Mouse (Mus musculus) megakaryocyte, adult 5-6 weeks (primary cell): Measurements from ENCODE around the gene E2f6. TPM values are rescaled to one million over a fixed set of nuclear protein-coding genes. Genes with fewer than 3 reads are reported as not detected.

ENCODE experiments used
- ATAC-seq: 2 replicates; pipeline ENCODE4 v1.8.0; 2016; ENCODE audit warnings: mild to moderate bottlenecking, inconsistent platforms; ENCODE audit not compliant: poor library complexity, severe bottlenecking
- total RNA-seq, 2 experiments: library from RNA; stranded (forward) in 1 of 2; stranded (reverse) in 1 of 2; fragments of 153-499, 151-499 nt in 1 of 2; fragments of 221-1000, 200-1000 nt in 1 of 2; gene quantifications; 2 replicates each; pipeline versions ENCODE4 v1.2.3 to v1.2.4; 2015 to 2017

E2f6 gene
- 34.2 and 34.4 TPM in 2 replicates for total RNA-seq (2015)
- total RNA-seq (2017), result 28.3 and 33.8 TPM in 2 replicates

- peak; percentile 79 for ATAC-seq
Measured at GRCm38 (mm10) chr12:16810525-16811431, at the start of gene E2f6. Gene E2f6, plus strand, starts transcription at chr12:16810963.

- ATAC-seq, result no peak
Measured at GRCm38 (mm10) chr12:16761461-16761860, 49.3 kb upstream of the E2f6 start.

GRCm38 (mm10) chr12:16763649-16764422, 46.9 kb upstream of the E2f6 start:
- no peak for ATAC-seq

DNA sequence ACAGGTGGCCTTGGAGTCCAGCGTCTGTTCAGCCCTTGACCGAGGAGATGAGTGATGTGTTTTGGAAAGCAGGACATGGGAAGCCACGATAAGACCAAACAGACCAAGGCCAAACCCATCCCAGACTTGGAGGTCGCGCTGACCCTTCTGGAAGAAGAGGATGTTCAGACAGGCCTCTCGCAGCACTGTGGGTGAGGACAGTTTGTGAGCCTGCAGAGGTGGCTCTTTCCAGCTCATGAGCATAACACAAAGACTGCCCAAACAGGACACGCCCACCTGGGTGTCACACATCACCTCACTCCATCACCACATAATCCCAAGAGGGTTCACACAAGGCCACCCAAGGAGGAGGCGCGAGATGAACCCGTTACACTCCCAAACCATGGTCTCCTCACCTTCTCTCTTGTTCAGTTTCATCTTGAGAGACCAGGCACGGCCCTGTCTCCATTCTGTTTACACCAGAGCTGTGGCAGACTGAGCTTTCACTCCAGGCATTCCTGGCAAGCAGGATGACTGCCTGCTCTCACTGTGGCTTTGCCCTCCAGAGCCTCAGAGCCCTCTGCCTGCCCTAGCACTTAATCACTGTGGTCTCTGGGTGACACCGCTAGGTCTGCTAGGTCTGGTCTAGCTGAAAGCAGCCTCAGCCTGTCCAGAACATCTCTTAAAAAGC, 45.9 kb upstream of the E2f6 start:
- ATAC-seq, result no peak

- ATAC-seq, result no peak
Measured at GRCm38 (mm10) chr12:16768251-16768650, 42.5 kb upstream of the E2f6 start.

DNA sequence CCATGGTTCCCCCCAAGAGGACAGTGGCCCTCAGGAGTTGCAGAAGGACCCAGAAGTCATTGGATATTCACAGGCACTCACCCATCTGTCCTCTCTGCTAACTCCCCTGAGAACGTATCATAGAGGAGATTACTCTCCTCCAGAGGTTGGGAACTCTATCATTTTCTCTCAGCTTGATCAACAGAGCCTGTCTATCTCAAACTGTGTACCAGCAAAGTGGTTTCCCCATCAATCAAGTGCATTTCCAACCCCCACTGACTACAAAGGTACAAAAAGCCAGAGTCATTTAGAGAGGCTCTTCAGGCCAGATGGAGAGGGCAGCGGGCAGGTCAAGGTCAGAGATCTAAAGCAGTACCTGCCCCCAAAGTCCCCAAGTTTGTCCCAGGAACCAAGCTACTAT, 42.1 kb upstream of the E2f6 start:
- ATAC-seq, result no peak

DNA sequence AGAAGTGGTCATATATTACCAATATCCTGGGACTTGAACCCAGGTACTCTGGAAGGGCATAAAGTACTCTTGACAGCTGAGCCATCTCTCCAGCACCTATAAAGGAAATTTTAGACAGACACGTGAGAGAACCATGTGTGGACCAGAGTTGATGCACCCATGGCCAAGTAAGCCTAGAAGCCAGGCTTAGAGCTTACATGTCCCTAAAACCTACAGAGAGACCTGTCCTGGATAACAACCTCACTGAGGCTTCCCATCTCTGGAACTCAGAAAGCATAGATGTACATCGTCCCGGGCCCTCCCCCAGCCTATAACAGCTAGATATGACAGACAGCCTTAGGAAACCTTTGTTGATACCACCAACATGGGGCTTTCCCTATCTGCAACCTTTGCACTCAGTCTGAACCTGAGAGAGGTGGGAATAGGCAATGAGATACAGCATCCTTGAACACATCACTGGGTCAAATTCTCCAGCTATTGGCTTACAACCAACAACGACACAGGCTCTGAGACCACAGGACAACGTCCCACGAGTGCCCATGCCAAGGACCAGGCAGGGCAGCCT, 41.1 kb upstream of the E2f6 start:
- no peak for ATAC-seq

- no peak for ATAC-seq
Measured at GRCm38 (mm10) chr12:16774605-16775004, 36.2 kb upstream of the E2f6 start.

- no peak for ATAC-seq
Measured at GRCm38 (mm10) chr12:16775351-16775750, 35.4 kb upstream of the E2f6 start.

DNA sequence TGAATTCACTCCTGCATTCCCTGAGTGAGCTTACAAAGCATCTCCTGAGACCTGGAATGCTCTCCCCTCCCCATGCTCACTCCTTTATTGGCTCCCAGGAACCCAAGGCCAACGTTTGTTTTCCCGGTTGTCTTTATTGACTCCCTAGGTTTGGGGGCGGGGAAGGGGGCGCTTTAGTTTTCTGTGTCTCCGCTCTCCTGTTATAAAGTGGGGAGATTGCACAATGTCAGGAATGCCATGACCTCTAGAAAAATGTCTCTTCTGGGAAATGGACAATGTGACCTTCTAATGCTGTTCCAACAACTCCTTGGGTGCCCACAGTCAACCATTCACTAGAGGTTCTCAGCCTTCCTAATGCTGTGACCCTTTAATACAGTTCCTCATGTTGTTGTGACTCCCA, 32.2 kb upstream of the E2f6 start:
- ATAC-seq, result no peak

DNA sequence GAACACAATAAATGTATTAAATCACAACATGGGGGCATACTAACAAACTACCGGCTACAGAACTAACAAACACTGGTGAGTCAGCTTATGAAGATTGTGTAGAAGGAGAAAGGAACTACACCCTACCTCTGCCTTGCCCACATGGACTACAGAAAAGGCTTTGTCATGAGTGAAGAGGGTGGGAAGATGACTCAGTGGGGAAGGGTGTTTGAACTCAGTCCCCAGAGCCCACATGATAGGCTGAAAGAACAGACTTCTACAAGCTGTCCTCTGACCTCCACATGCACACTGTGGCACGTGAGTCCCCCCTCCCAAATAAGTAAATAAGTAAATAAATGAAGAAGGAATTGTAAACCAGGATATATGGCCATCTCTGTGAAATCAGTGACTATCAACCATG, 31.6 kb upstream of the E2f6 start:
- no peak for ATAC-seq

DNA sequence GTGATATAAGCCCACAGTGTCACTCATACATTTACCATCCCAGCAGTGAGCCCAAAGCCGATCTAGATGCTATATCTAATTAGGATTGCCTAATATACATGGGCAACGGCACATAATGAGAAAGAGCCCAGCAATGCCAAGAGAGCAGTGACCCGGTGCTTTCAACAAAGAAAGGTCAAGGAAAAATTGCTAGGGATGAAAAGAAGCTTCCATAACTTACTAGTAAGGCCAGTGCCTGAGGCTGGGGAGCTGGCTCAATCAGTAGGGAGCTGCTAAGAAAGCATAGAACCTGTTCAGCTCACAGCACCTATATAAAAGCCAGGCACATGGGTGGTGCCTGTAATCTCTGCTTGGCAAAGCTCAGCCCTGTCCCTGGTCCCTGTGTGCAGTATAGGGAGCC, 30.4 kb upstream of the E2f6 start:
- ATAC-seq, result no peak

DNA sequence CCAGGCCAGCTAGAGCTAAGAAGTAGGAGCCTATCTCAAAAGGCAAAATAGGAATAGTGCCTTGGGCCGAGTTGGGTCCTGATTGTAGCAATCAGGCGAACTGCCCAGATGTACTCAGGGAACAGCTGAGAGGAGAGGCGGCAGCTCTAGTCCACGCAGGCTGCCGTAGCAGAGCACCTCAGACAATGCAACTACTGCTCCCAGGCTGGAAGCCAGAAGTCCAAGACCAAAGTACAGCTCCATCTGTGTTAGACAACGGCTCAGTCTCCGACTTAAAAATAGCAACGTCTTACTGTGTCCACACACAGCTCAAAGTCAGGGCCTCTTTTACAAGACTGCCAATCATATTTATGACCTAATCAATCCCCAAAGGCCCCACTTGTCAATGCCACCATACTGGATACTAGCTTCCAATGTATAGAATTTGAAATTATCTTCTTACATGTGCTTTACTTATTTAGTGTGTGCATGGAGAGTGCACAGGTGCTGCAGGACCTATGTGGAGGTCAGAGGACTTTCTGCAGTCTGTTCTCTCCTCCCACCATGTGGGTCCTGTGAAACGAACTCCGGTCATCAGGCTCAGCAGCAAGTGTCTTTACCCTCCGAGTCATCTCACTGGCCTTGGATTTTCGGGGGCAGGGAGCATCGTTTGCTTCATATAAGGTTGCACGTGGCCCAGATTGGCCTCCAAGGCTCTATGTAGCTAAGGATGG, 29.6 kb upstream of the E2f6 start:
- ATAC-seq, result no peak

- ATAC-seq, result no peak
Measured at GRCm38 (mm10) chr12:16788600-16788999, 22.2 kb upstream of the E2f6 start.

DNA sequence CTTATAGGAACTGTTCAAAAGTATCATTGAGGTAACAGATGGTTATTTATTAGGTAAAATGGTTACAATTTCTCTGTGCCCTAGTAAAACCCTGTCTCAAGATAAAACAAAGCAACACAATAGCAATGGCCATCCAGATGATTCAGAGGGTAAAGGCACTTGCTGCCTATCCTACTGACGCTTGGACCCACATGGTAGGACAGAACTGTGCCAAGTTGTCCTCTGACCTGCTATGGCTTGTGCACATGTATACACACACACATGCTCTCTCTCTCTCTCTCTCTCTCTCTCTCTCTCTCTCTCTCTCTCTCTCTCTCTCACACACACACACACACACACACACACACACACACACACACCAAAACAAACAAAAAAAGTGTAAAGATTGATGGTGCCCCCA, 21.6 kb upstream of the E2f6 start:
- ATAC-seq, result no peak

GRCm38 (mm10) chr12:16789756-16790155, 21.0 kb upstream of the E2f6 start:
- ATAC-seq, result no peak

DNA sequence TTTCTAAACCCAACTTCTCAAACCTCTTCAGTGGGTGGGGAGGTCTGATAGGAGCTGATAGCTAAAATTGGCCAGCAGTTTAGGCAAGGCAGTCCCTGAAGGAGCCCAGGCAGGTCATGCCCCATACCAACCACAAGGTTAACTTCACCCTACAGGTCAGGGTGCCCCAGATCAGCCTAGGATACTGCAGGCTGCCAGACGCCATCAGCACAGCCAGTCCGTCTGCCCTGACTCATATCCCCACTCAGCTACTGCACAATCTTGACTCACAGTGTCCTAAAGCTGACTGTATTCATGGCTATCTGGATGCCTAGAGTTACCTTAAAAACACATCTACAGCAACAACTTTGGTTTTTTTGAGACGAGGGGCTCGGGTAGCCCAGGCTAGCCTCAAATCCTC, 20.3 kb upstream of the E2f6 start:
- ATAC-seq, result no peak

DNA sequence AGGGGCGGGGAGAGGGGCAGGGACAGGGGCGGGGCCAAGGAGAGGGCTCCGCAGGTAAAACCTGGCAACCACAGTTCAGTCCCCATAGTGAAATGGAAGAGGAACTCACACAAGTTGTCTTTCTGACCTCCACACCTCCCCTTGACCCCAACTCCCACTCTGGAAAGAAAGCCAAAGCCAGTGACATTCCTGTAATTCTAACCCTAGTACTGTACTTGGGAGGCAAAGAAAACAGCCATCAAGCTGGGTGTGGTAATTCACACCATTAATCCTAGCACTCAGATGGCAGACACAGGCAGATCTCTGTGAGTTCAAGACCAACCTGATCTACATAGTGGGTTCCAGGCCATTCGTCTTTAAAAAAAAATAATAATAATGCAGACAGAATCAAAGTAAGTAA, 17.4 kb upstream of the E2f6 start:
- ATAC-seq, result no peak

DNA sequence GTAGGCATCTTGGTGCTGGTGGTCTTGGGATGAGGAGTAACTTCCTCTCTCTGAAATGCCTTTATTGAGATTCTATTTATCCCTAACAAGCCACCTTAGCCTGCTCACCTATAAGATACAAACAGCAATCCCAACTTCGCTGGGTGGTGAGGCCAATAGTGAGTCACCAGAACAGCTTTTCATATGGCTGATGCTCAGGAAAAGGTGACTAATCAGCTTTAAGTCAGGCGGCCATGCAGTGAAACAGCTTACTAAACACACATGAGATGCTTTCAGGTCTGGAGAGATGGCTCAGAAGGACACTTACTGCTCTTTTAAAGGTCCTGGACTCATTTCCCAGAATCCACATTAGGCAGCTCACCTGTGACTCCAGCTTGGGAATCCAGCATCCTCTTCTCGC, 15.0 kb upstream of the E2f6 start:
- ATAC-seq, result no peak

GRCm38 (mm10) chr12:16798894-16799293, 11.9 kb upstream of the E2f6 start:
- no peak for ATAC-seq

- no peak for ATAC-seq
Measured at GRCm38 (mm10) chr12:16799928-16800258, 10.9 kb upstream of the E2f6 start.
